Mouse (Mus musculus) small intestine, adult 2 months (tissue): Measurements from ENCODE around the gene Ptprj.

Experiments
- CTCF ChIP-seq: fragments of 200-500 bp; IDR thresholded peaks from 2 replicates; pipeline ENCODE4 v1.5.1; 2012; ENCODE audit warnings: low read depth, mild to moderate bottlenecking, control low read depth, inconsistent platforms, low read length, moderate library complexity, mixed read lengths; ENCODE audit not compliant: insufficient replicate concordance, insufficient read length; ENCODE audit errors: extremely low read depth
- POLR2A ChIP-seq: fragments of 200-500 bp; IDR thresholded peaks from 2 replicates; pipeline ENCODE4 v1.6.1; 2012; ENCODE audit warnings: low read depth, mild to moderate bottlenecking, control low read depth, inconsistent platforms, low read length, moderate library complexity

DNA sequence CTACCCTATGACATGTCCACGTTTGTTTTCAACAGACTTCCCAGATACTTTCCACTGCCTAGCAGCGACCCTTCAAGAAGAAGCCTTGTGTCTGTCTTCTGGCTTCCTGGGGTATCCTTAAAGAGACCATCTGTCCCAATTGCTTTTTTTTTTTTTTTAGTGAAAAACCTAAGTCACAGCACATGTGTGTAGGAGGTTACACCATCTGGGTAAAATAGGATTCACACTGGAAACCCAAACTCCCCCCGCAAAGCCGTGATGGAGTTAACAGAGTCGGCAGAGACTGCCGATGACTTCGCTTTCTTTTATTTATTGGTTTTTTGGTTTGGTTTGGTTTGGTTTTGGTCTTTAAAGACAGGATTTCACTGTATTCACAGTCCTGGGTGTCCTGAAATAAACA is 12.4 kb downstream of the Ptprj start:
- no peak for TF ChIP-seq POLR2A
- no peak for TF ChIP-seq CTCF
